Mouse (Mus musculus): ENCODE measurements around the gene Gng13.

GRCm38 (mm10) chr17:25756378-25757242 is 39.6 kb downstream of the Gng13 start:
- no peak for TF ChIP-seq CTCF (conservative IDR thresholded peaks at IDR 0.05; ENCODE audit: insufficient read depth, insufficient read length, low read depth, low read length)
- no peak for TF ChIP-seq POLR2A (IDR thresholded peaks at IDR 0.05; ENCODE audit: low read depth, low read length)

All from kidney, adult 2 months (tissue).